Mouse (Mus musculus): ENCODE data around the gene Ccdc82.

Ccdc82 gene

GRCm38 (mm10) chr9:13299190-13299589, 52.4 kb downstream of the Ccdc82 start:
- DNase-seq (ENCODE audit: low spot score in 2 of 2): no peak

- no peak for DNase-seq (ENCODE audit: low spot score in 2 of 2)
Measured at GRCm38 (mm10) chr9:13300041-13300441, 53.3 kb downstream of the Ccdc82 start.

- DNase-seq (ENCODE audit: low spot score in 2 of 2): peak in 1 of 2 experiments; percentile 42
Measured at GRCm38 (mm10) chr9:13300891-13301782, 54.4 kb downstream of the Ccdc82 start.

GRCm38 (mm10) chr9:13302183-13302825, 55.5 kb downstream of the Ccdc82 start:
- no peak for DNase-seq (ENCODE audit: low spot score in 2 of 2)

GRCm38 (mm10) chr9:13303099-13303771, 56.5 kb downstream of the Ccdc82 start:
- no peak for DNase-seq (ENCODE audit: low spot score in 2 of 2)

- DNase-seq (ENCODE audit: low spot score in 2 of 2): peak; percentile 64 to 70
Measured at GRCm38 (mm10) chr9:13303976-13304375, 57.2 kb downstream of the Ccdc82 start.

GRCm38 (mm10) chr9:13306471-13306870, 59.7 kb downstream of the Ccdc82 start:
- no peak for DNase-seq (ENCODE audit: low spot score in 2 of 2)

GRCm38 (mm10) chr9:13307226-13307625, 60.5 kb downstream of the Ccdc82 start:
- no peak for DNase-seq (ENCODE audit: low spot score in 2 of 2)

GRCm38 (mm10) chr9:13308718-13309117, 62.0 kb downstream of the Ccdc82 start:
- no peak for DNase-seq (ENCODE audit: low spot score in 2 of 2)

- no peak for DNase-seq (ENCODE audit: low spot score in 2 of 2)
Measured at GRCm38 (mm10) chr9:13309807-13310206, 63.1 kb downstream of the Ccdc82 start.

- DNase-seq (ENCODE audit: low spot score in 2 of 2): no peak
Measured at GRCm38 (mm10) chr9:13310236-13310635, 63.5 kb downstream of the Ccdc82 start.

GRCm38 (mm10) chr9:13311094-13311493, 64.3 kb downstream of the Ccdc82 start:
- DNase-seq (ENCODE audit: low spot score in 2 of 2): no peak

GRCm38 (mm10) chr9:13313923-13314322, 67.2 kb downstream of the Ccdc82 start:
- no peak for DNase-seq (ENCODE audit: low spot score in 2 of 2)

- DNase-seq (ENCODE audit: low spot score in 2 of 2): no peak
Measured at GRCm38 (mm10) chr9:13314577-13315004, 67.8 kb downstream of the Ccdc82 start.

- DNase-seq (ENCODE audit: low spot score in 2 of 2): no peak
Measured at GRCm38 (mm10) chr9:13315393-13315792, 68.6 kb downstream of the Ccdc82 start.

GRCm38 (mm10) chr9:13319566-13319965, 72.8 kb downstream of the Ccdc82 start:
- DNase-seq (ENCODE audit: low spot score in 2 of 2): no peak

- DNase-seq (ENCODE audit: low spot score in 2 of 2): no peak
Measured at GRCm38 (mm10) chr9:13320800-13321364, 74.1 kb downstream of the Ccdc82 start.

- DNase-seq (ENCODE audit: low spot score in 2 of 2): no peak
Measured at GRCm38 (mm10) chr9:13323074-13323473, 76.3 kb downstream of the Ccdc82 start.

- peak; percentile 70 to 71 for DNase-seq (ENCODE audit: low spot score in 2 of 2)
Measured at GRCm38 (mm10) chr9:13323612-13324011, 76.9 kb downstream of the Ccdc82 start.
